Mouse (Mus musculus) ES-E14 (cell line): Measurements from ENCODE around the gene Ilvbl. TPM values are rescaled to one million over a fixed set of nuclear protein-coding genes. Genes with fewer than 3 reads are reported as not detected.

Source experiments
- DNase-seq: peaks from one replicate; pipeline ENCODE4 v3.0.0-alpha.2; 2013; ENCODE audit warnings: low read depth, low spot score
- H3K27ac ChIP-seq: 2 replicates; pipeline ENCODE4 v1.5.1; 2012; ENCODE audit warnings: low read depth, mild to moderate bottlenecking, low read length, moderate library complexity, mixed read lengths; ENCODE audit not compliant: poor library complexity, insufficient read depth, severe bottlenecking
- H3K36me3 ChIP-seq: 2 replicates; pipeline ENCODE4 v1.6.1; 2012; ENCODE audit warnings: mild to moderate bottlenecking, low read length, moderate library complexity, mixed read lengths; ENCODE audit not compliant: control insufficient read depth, poor library complexity, insufficient read depth, severe bottlenecking
- H3K4me1 ChIP-seq, 2 experiments: fragments of 150-350 bp in 1 of 2; sonication (generic) in 1 of 2; 2 replicates each; pipeline ENCODE4 v1.6.1; 2012; ENCODE audit warnings: low read length in 2 of 2, mild to moderate bottlenecking in 1 of 2, mixed read lengths in 1 of 2; ENCODE audit not compliant: control insufficient read depth in 2 of 2, insufficient read depth in 2 of 2, poor library complexity in 1 of 2
- H3K4me3 ChIP-seq, 2 experiments: fragments of 150-350 bp in 1 of 2; sonication (generic) in 1 of 2; 2 replicates each; pipeline ENCODE4 v1.5.1; 2012; ENCODE audit warnings: low read length in 2 of 2, low read depth in 1 of 2, mild to moderate bottlenecking in 1 of 2, mixed read lengths in 1 of 2; ENCODE audit not compliant: insufficient read depth in 1 of 2, poor library complexity in 1 of 2, severe bottlenecking in 1 of 2
- H3K9ac ChIP-seq: 2 replicates; pipeline ENCODE4 v1.6.1; 2012; ENCODE audit warnings: low read depth, mild to moderate bottlenecking, low read length, mixed read lengths; ENCODE audit not compliant: poor library complexity, insufficient read depth, severe bottlenecking
- H3K9me3 ChIP-seq: fragments of 150-350 bp; sonication (generic); 2 replicates; pipeline ENCODE4 v1.6.1; 2012; ENCODE audit warnings: low read depth, mild to moderate bottlenecking, low read length; ENCODE audit not compliant: control insufficient read depth, insufficient read depth
- CHD2 ChIP-seq: IDR thresholded peaks from 2 replicates; pipeline ENCODE4 v1.6.1; 2014; ENCODE audit warnings: mild to moderate bottlenecking, low read depth, low read length, inconsistent platforms
- HCFC1 ChIP-seq: IDR thresholded peaks from 2 replicates; pipeline ENCODE4 v1.6.1; 2012; ENCODE audit warnings: low read length, inconsistent platforms, borderline replicate concordance; ENCODE audit not compliant: insufficient read depth
- MAFK ChIP-seq: IDR thresholded peaks from 2 replicates; pipeline ENCODE4 v1.6.1; 2014; ENCODE audit warnings: mild to moderate bottlenecking, low read depth, low read length, inconsistent platforms; ENCODE audit not compliant: insufficient read depth
- ZC3H11A ChIP-seq: IDR thresholded peaks from 2 replicates; pipeline ENCODE4 v1.6.1; 2012; ENCODE audit warnings: low read depth, mild to moderate bottlenecking, inconsistent platforms, low read length, borderline replicate concordance
- ZNF384 ChIP-seq: IDR thresholded peaks from 2 replicates; pipeline ENCODE4 v1.6.1; 2012; ENCODE audit warnings: low read depth, low read length, inconsistent platforms
- in situ Hi-C, 2 experiments: fragments of 600-800 bp; cut with MboI; formaldehyde crosslinking; loops; one replicate each; pipeline ENCODE4 v1.15.1; 2025; ENCODE audit warnings: low sequenced_read_pairs in 2 of 2, inconsistent platforms in 1 of 2; ENCODE audit not compliant: unreplicated experiment in 2 of 2
- total RNA-seq: library from RNA; depleted of rRNA; stranded (reverse); fragments of 300-350 nt; gene quantifications from 2 replicates; pipeline ENCODE4 v1.2.3, GENCODE M21; 2012; rRNA removed

Gene Ilvbl
- total RNA-seq, 1 experiment, result 25.5 TPM

GRCm38 (mm10) chr10:78630194-78630593, 56.0 kb downstream of the Ilvbl start:
- in situ Hi-C loops, result loop anchor here in 1 of 2 experiments (10.0 to 25.0 kb wide), 2 partner anchors 115 to 482 kb away; no protein-coding TSS in a partner anchor
- H3K4me3 ChIP-seq, result no peak overlapping the region
- no peaks in the 10 kb centered on the region for H3K4me1 ChIP-seq
- H3K27ac ChIP-seq, result no peak overlapping the region
- no peaks in the 10 kb centered on the region for H3K9me3 ChIP-seq
- TF ChIP-seq MAFK, result no peak
- no peak for TF ChIP-seq ZNF384
- no peak for TF ChIP-seq CHD2
- no peak for TF ChIP-seq ZC3H11A
- no peak for TF ChIP-seq HCFC1
- no peak for DNase-seq
- H3K9ac ChIP-seq, result no peak overlapping the region
- H3K36me3 ChIP-seq, result no peaks in the 10 kb centered on the region

GRCm38 (mm10) chr10:78632311-78632710, 58.2 kb downstream of the Ilvbl start:
- in situ Hi-C loops, result loop anchor here in 1 of 2 experiments (10.0 to 25.0 kb wide), 2 partner anchors 112 to 480 kb away; no protein-coding TSS in a partner anchor
- TF ChIP-seq MAFK (no peak), HCFC1 (no peak), ZC3H11A (peak; percentile 83), ZNF384 (no peak)
- no peak overlapping the region for H3K9ac ChIP-seq
- H3K36me3 ChIP-seq, result no peaks in the 10 kb centered on the region
- no peaks in the 10 kb centered on the region for H3K9me3 ChIP-seq
- peak; percentile 30 for DNase-seq
- H3K4me3 ChIP-seq, result no peak overlapping the region
- H3K4me1 ChIP-seq, result no peaks in the 10 kb centered on the region
- no peak overlapping the region for H3K27ac ChIP-seq

Other genes with a start within 250 kb of the Ilvbl start
- gene Agpat3, start 221.9 kb upstream of the Ilvbl start, total RNA-seq, result 52.0 and 54.0 TPM in 2 replicates
- 161 and 182 TPM in 2 replicates for gene Rrp1, start 161.3 kb upstream of the Ilvbl start, total RNA-seq
- 110 and 150 TPM in 2 replicates for gene Cstb, start 148.7 kb upstream of the Ilvbl start, total RNA-seq
- gene Pdxk, start 109.4 kb upstream of the Ilvbl start, total RNA-seq, result 10.1 and 10.3 TPM in 2 replicates
- gene Olfr1358, start 56.9 kb upstream of the Ilvbl start, total RNA-seq, result not detected in 2 replicates
- gene Syde1, start 17.6 kb downstream of the Ilvbl start, total RNA-seq, result 2.2 and 5.4 TPM in 2 replicates
- gene Olfr1357, start 43.7 kb downstream of the Ilvbl start, total RNA-seq, result not detected in 2 replicates
- 0.13 and 0.16 TPM in 2 replicates for gene Casp14, start 143.9 kb downstream of the Ilvbl start, total RNA-seq
- gene Ccdc105, start 178.7 kb downstream of the Ilvbl start, total RNA-seq, result 0.21 and 0.31 TPM in 2 replicates
- 1.7 TPM in 2 replicates for gene Slc1a6, start 206.2 kb downstream of the Ilvbl start, total RNA-seq